Mouse (Mus musculus) kidney, postnatal 14 days (tissue): Measurements from ENCODE around the gene Hist1h2aa.
A peak's percentile ranks its signal among the peaks of the same experiment; 100 is the strongest.

ENCODE experiments used
- DNase-seq: peaks from one replicate; pipeline ENCODE4 v3.0.0; 2022; ENCODE audit warnings: mixed read lengths

The Hist1h2aa gene

GRCm38 (mm10) chr13:23949484-23950246 lies 15.4 kb downstream of the Hist1h2aa start:
- no peak for DNase-seq

GRCm38 (mm10) chr13:23950928-23951327 lies 16.7 kb downstream of the Hist1h2aa start:
- DNase-seq: peak; percentile 41

- no peak for DNase-seq
Measured at GRCm38 (mm10) chr13:23959776-23960175, 25.5 kb downstream of the Hist1h2aa start.

GRCm38 (mm10) chr13:23964909-23965308 lies 30.6 kb downstream of the Hist1h2aa start:
- no peak for DNase-seq

GRCm38 (mm10) chr13:23971870-23972269 lies 37.6 kb downstream of the Hist1h2aa start:
- no peak for DNase-seq

GRCm38 (mm10) chr13:23972271-23972670 lies 38.0 kb downstream of the Hist1h2aa start:
- no peak for DNase-seq
